Comparison of ENCODE assay signal across 8 mouse cellular contexts in the genomic region with DNA sequence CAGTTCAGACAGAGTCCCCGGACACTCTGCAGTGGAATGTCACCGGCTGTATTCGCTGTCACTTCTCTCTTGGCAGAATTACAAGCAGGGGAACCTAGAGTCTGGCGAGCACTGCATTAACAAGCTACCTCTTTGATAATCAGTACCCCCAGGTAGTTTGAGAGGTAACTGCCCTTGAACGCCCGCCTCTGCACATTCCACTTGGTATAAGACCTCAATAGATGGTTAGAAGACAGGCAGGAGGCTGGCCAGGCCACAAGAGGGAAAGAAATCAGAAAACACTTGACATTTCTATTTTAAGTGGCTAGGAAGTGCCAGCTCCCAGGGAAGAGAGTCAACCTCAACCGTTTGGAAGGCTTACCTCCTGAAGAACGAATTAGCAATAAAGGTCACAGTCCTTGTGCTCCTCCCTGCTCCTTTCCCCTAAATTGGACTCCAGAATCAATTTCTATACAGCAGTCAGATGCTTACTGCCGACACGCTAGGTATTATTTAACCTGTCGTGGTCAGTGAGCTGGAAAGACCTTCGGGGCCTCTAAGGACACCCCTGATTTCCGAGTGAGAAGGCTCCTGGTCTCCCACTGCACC. TPM values are rescaled to one million over a fixed set of nuclear protein-coding genes. Genes with fewer than 3 reads are reported as not detected.
DNase-seq lines count a peak whose midpoint lies in the region; ATAC-seq and TF ChIP-seq lines count a peak whose summit lies in the region.

No protein-coding gene starts in this region.

- no peak; the same call in 1 of the 2 replicates for ATAC-seq in hindbrain, postnatal 0 days
- no peak for ATAC-seq in liver, embryonic 15.5 days (ENCODE audit: insufficient read depth)
- ATAC-seq in activated CD4-positive, CD25-positive, alpha-beta regulatory T cell, adult 4 months, result no peak
- ATAC-seq in megakaryocyte progenitor cell, adult 5-6 weeks (replicated peaks; ENCODE audit: poor library complexity), result no peak

- H3K36me3 ChIP-seq in forebrain, embryonic 10.5 days (replicated peaks), result peaks cover 21% of the 10 kb centered on the region
- no peaks in the 10 kb centered on the region for H3K36me3 ChIP-seq in hindbrain, postnatal 0 days (ENCODE audit: insufficient read depth, low read length)
- H3K36me3 ChIP-seq in liver, embryonic 15.5 days (replicated peaks), result no peaks in the 10 kb centered on the region

- H3K4me3 ChIP-seq in forebrain, embryonic 10.5 days, result peak overlapping the region; percentile 91
- peak overlapping the region; percentile 89 for H3K4me3 ChIP-seq in hindbrain, postnatal 0 days (ENCODE audit: low read length)
- H3K4me3 ChIP-seq in liver, embryonic 15.5 days (replicated peaks), result peak overlapping the region; percentile 93
- peak overlapping the region; percentile 86 for H3K4me3 ChIP-seq in olfactory bulb, adult 2 months (ENCODE audit: insufficient read depth, low read depth, low read length)

- 60% methylated on average over 13 of the region's 13 CpGs for WGBS in forebrain, embryonic 10.5 days
- WGBS in hindbrain, postnatal 0 days, result 29% methylated on average over 13 of the region's 13 CpGs
- WGBS in liver, embryonic 15.5 days (ENCODE audit: insufficient replicate concordance), result 39% methylated on average over 13 of the region's 13 CpGs
- WGBS in olfactory bulb, adult 2 months, result 37% methylated on average over 13 of the region's 13 CpGs

- no peak for TF ChIP-seq CTCF in hindbrain, postnatal 0 days (IDR thresholded peaks at IDR 0.05; ENCODE audit: low read depth)
- no peak for TF ChIP-seq CTCF in olfactory bulb, adult 2 months (IDR thresholded peaks at IDR 0.05; ENCODE audit: insufficient read depth, low read depth, low read length)

- H3K4me1 ChIP-seq in forebrain, embryonic 10.5 days, result peaks cover 43% of the 10 kb centered on the region
- peaks cover 13% of the 10 kb centered on the region for H3K4me1 ChIP-seq in hindbrain, postnatal 0 days (ENCODE audit: insufficient read depth, low read length)
- H3K4me1 ChIP-seq in liver, embryonic 15.5 days (replicated peaks), result peaks cover 64% of the 10 kb centered on the region
- H3K4me1 ChIP-seq in olfactory bulb, adult 2 months (ENCODE audit: control insufficient read depth, insufficient read depth, low read length), result peaks cover 8% of the 10 kb centered on the region

- no peak for TF ChIP-seq POLR2A in olfactory bulb, adult 2 months (IDR thresholded peaks at IDR 0.05; ENCODE audit: insufficient read depth, low read depth, low read length)

- H3K4me2 ChIP-seq in hindbrain, postnatal 0 days (ENCODE audit: low read depth, low read length), result peak overlapping the region; percentile 88
- H3K4me2 ChIP-seq in liver, embryonic 15.5 days, result peak overlapping the region; percentile 89

- 0 out of 2 replicates have a peak, but pooled peaks cover 3% of the 10 kb centered on the region for H3K9me3 ChIP-seq in forebrain, embryonic 10.5 days
- H3K9me3 ChIP-seq in hindbrain, postnatal 0 days (ENCODE audit: low read length), result no peaks in the 10 kb centered on the region
- H3K9me3 ChIP-seq in liver, embryonic 15.5 days (replicated peaks), result no peaks in the 10 kb centered on the region

- DNase-seq in cerebellum, postnatal 25 days, result peak; percentile 34 to 45
- no peak for DNase-seq in cerebellum, adult 11-12 months
- DNase-seq in forebrain, embryonic 10.5 days (ENCODE audit: extremely low spot score, low spot score), result no peak
- DNase-seq in hindbrain, postnatal 0 days (ENCODE audit: low spot score), result no peak

- peak overlapping the region; percentile 90 for H3K9ac ChIP-seq in hindbrain, postnatal 0 days (replicated peaks; ENCODE audit: low read length)
- peak overlapping the region; percentile 95 for H3K9ac ChIP-seq in liver, embryonic 15.5 days

- peak overlapping the region; percentile 99 for H3K27ac ChIP-seq in forebrain, embryonic 10.5 days
- H3K27ac ChIP-seq in hindbrain, postnatal 0 days, result peak overlapping the region; percentile 91
- peak overlapping the region; percentile 90 for H3K27ac ChIP-seq in liver, embryonic 15.5 days (replicated peaks)
- H3K27ac ChIP-seq in olfactory bulb, adult 2 months (ENCODE audit: insufficient read depth, low read depth, low read length), result no peak overlapping the region

- H3K27me3 ChIP-seq in forebrain, embryonic 10.5 days (ENCODE audit: poor library complexity, severe bottlenecking), result no peaks in the 10 kb centered on the region
- no peaks in the 10 kb centered on the region for H3K27me3 ChIP-seq in hindbrain, postnatal 0 days (ENCODE audit: insufficient read depth, low read length)
- H3K27me3 ChIP-seq in liver, embryonic 15.5 days, result no peaks in the 10 kb centered on the region

RNA-seq across cellular contexts. Expression of a gene that starts 1.2 kb away (rescaled TPM):
- polyA plus RNA-seq in forebrain, embryonic 10.5 days (2016; fragmentation: Nextera tagmentation; extraction: Ambion mirVana), result 36.8 and 38.1 TPM in 2 replicates
- 42.4 and 42.6 TPM in 2 replicates for total RNA-seq in hindbrain, postnatal 0 days (2014; rRNA removed)
- 12.5 and 16.1 TPM in 2 replicates for polyA plus RNA-seq in hindbrain, postnatal 0 days (2015; fragmentation: Nextera tagmentation; extraction: Ambion mirVana)
- 9.9 and 10.1 TPM in 2 replicates for polyA plus RNA-seq in liver, embryonic 15.5 days (2015; fragmentation: Nextera tagmentation; extraction: Ambion mirVana)
- polyA plus RNA-seq in olfactory bulb, adult 2 months (2012; ENCODE audit: insufficient read depth, insufficient read length, low replicate concordance, missing spikeins), result not detected in 2 replicates
- polyA plus RNA-seq in activated CD4-positive, CD25-positive, alpha-beta regulatory T cell, adult 4 months (2017; shearing (Covaris generic)), result 10 to 100 TPM in 1 of 2 experiments, 1 to 10 TPM in 1; 9.2 to 14.6 TPM
- total RNA-seq in megakaryocyte progenitor cell, adult 5-6 weeks (2015), result 18.3 and 19.0 TPM in 2 replicates
- 22.9 and 24.9 TPM in 2 replicates for total RNA-seq in megakaryocyte progenitor cell, adult 5-6 weeks (2017)

RNA-seq across cellular contexts. Expression of a gene that starts 47.0 kb away (rescaled TPM):
- polyA plus RNA-seq in forebrain, embryonic 10.5 days (2016; fragmentation: Nextera tagmentation; extraction: Ambion mirVana), result 18.3 and 19.2 TPM in 2 replicates
- 24.4 and 39.2 TPM in 2 replicates for total RNA-seq in hindbrain, postnatal 0 days (2014; rRNA removed)
- polyA plus RNA-seq in hindbrain, postnatal 0 days (2015; fragmentation: Nextera tagmentation; extraction: Ambion mirVana), result 7.7 and 8.0 TPM in 2 replicates
- polyA plus RNA-seq in liver, embryonic 15.5 days (2015; fragmentation: Nextera tagmentation; extraction: Ambion mirVana), result 5.7 and 6.7 TPM in 2 replicates
- polyA plus RNA-seq in olfactory bulb, adult 2 months (2012; ENCODE audit: insufficient read depth, insufficient read length, low replicate concordance, missing spikeins), result not detected in 2 replicates
- under 1 TPM; 0.46 to 0.79 TPM for polyA plus RNA-seq in activated CD4-positive, CD25-positive, alpha-beta regulatory T cell, adult 4 months (2017; shearing (Covaris generic))
- total RNA-seq in megakaryocyte progenitor cell, adult 5-6 weeks (2015), result 2.7 and 4.3 TPM in 2 replicates
- 1.5 and 3.5 TPM in 2 replicates for total RNA-seq in megakaryocyte progenitor cell, adult 5-6 weeks (2017)

RNA-seq across cellular contexts. Expression of a gene that starts 48.1 kb away (rescaled TPM):
- polyA plus RNA-seq in forebrain, embryonic 10.5 days (2016; fragmentation: Nextera tagmentation; extraction: Ambion mirVana), result 34.7 and 41.0 TPM in 2 replicates
- 22.5 and 34.6 TPM in 2 replicates for total RNA-seq in hindbrain, postnatal 0 days (2014; rRNA removed)
- 18.0 and 18.8 TPM in 2 replicates for polyA plus RNA-seq in hindbrain, postnatal 0 days (2015; fragmentation: Nextera tagmentation; extraction: Ambion mirVana)
- polyA plus RNA-seq in liver, embryonic 15.5 days (2015; fragmentation: Nextera tagmentation; extraction: Ambion mirVana), result 13.7 and 18.7 TPM in 2 replicates
- not detected in 2 replicates for polyA plus RNA-seq in olfactory bulb, adult 2 months (2012; ENCODE audit: insufficient read depth, insufficient read length, low replicate concordance, missing spikeins)
- polyA plus RNA-seq in activated CD4-positive, CD25-positive, alpha-beta regulatory T cell, adult 4 months (2017; shearing (Covaris generic)), result 10 to 100 TPM in 1 of 2 experiments, 1 to 10 TPM in 1; 8.9 to 11.9 TPM
- 4.0 and 9.0 TPM in 2 replicates for total RNA-seq in megakaryocyte progenitor cell, adult 5-6 weeks (2015)
- 10.9 and 15.0 TPM in 2 replicates for total RNA-seq in megakaryocyte progenitor cell, adult 5-6 weeks (2017)

RNA-seq across cellular contexts. Expression of a gene that starts 57.4 kb away (rescaled TPM):
- polyA plus RNA-seq in forebrain, embryonic 10.5 days (2016; fragmentation: Nextera tagmentation; extraction: Ambion mirVana), result 7.5 and 7.6 TPM in 2 replicates
- 1.6 and 2.1 TPM in 2 replicates for total RNA-seq in hindbrain, postnatal 0 days (2014; rRNA removed)
- 1.5 and 1.8 TPM in 2 replicates for polyA plus RNA-seq in hindbrain, postnatal 0 days (2015; fragmentation: Nextera tagmentation; extraction: Ambion mirVana)
- polyA plus RNA-seq in liver, embryonic 15.5 days (2015; fragmentation: Nextera tagmentation; extraction: Ambion mirVana), result 11.9 and 16.2 TPM in 2 replicates
- not detected in 2 replicates for polyA plus RNA-seq in olfactory bulb, adult 2 months (2012; ENCODE audit: insufficient read depth, insufficient read length, low replicate concordance, missing spikeins)
- 1 to 10 TPM; 6.3 TPM for polyA plus RNA-seq in activated CD4-positive, CD25-positive, alpha-beta regulatory T cell, adult 4 months (2017; shearing (Covaris generic))
- 3.3 and 4.1 TPM in 2 replicates for total RNA-seq in megakaryocyte progenitor cell, adult 5-6 weeks (2015)
- 3.0 and 4.8 TPM in 2 replicates for total RNA-seq in megakaryocyte progenitor cell, adult 5-6 weeks (2017)

RNA-seq across cellular contexts. Expression of a gene that starts 58.1 kb away (rescaled TPM):
- polyA plus RNA-seq in forebrain, embryonic 10.5 days (2016; fragmentation: Nextera tagmentation; extraction: Ambion mirVana), result 74.4 and 79.6 TPM in 2 replicates
- 68.0 and 76.6 TPM in 2 replicates for total RNA-seq in hindbrain, postnatal 0 days (2014; rRNA removed)
- polyA plus RNA-seq in hindbrain, postnatal 0 days (2015; fragmentation: Nextera tagmentation; extraction: Ambion mirVana), result 139 and 159 TPM in 2 replicates
- polyA plus RNA-seq in liver, embryonic 15.5 days (2015; fragmentation: Nextera tagmentation; extraction: Ambion mirVana), result 53.4 and 55.8 TPM in 2 replicates
- polyA plus RNA-seq in olfactory bulb, adult 2 months (2012; ENCODE audit: insufficient read depth, insufficient read length, low replicate concordance, missing spikeins), result 264 TPM in 1 of 2 replicates, not detected in the other
- polyA plus RNA-seq in activated CD4-positive, CD25-positive, alpha-beta regulatory T cell, adult 4 months (2017; shearing (Covaris generic)), result 10 to 100 TPM; 28.3 to 34.4 TPM
- 78.1 and 85.5 TPM in 2 replicates for total RNA-seq in megakaryocyte progenitor cell, adult 5-6 weeks (2015)
- total RNA-seq in megakaryocyte progenitor cell, adult 5-6 weeks (2017), result 48.5 and 51.7 TPM in 2 replicates

Comparison
In these comparisons a context has a peak if more than half of its experiments do, and no peak if none do; other contexts are left out.
1. DNase-seq: peak in cerebellum, postnatal 25 days (2 of 2); none in cerebellum, adult 11-12 months (single experiment), forebrain, embryonic 10.5 days (single experiment) and hindbrain, postnatal 0 days (single experiment).
2. RNA of a gene that starts 1.2 kb away (polyA plus RNA-seq): 36.8 to 38.1 TPM in forebrain, embryonic 10.5 days, 12.5 to 16.1 TPM in hindbrain, postnatal 0 days, 9.2 to 14.6 TPM in activated CD4-positive, CD25-positive, alpha-beta regulatory T cell, adult 4 months and 9.9 to 10.1 TPM in liver, embryonic 15.5 days; not detected in olfactory bulb, adult 2 months; every median in the first group is over 10 times any median in the second.
3. Peak in every context shown above with its lines, with median percentiles within 50 percentile points of each other: H3K4me3 ChIP-seq.